Mouse (Mus musculus): ENCODE data around the gene Gm8720.
"Not testable (repeated sequence)": the region's sequence is repeated elsewhere in the genome, so short reads cannot be mapped to it uniquely, and the experiment has no call there.

The Gm8720 gene

GRCm38 (mm10) chr7:23067356-23067755, at the start of gene Gm8720:
Gene Gm8720, minus strand, starts transcription at chr7:23067456.
- not testable (repeated sequence) for DNase-seq (ENCODE audit: low read depth, low spot score)

GRCm38 (mm10) chr7:23055240-23055639, 12.0 kb downstream of the Gm8720 start, which contains the start of gene Vmn1r163:
Gene Vmn1r163, plus strand, starts transcription at chr7:23055540.
- not testable (repeated sequence) for DNase-seq (ENCODE audit: low read depth, low spot score)

DNA sequence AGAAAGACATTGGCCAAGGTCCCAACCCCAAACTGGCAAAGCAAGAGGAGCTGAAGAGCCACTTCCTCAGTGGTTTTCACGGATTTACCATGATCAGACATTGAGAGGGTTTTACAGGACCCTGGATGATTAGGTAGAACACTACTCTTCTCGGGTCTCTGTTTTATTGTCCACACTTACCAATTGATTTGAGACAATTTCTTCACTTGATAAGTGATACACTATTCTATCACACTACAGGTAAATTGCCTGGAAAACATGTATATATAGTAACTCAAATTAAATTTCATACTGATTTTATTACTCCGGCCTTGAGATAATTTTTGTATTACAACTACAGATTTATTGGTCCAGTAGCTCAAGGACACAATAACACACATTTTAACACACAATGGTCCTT, 47.4 kb downstream of the Gm8720 start, which contains the start of gene Gm4216:
Gene Gm4216, minus strand, starts transcription at position 101 of the 400 bp plus-strand sequence.
- DNase-seq (ENCODE audit: low read depth, low spot score), result not testable (repeated sequence)

All from A20 (cell line).